Mouse (Mus musculus): Measurements from ENCODE around the gene Capns2. TPM values are rescaled to one million over a fixed set of nuclear protein-coding genes. Genes with fewer than 3 reads are reported as not detected.

Gene Capns2
- not detected for polyA plus RNA-seq (2014; fragmentation: Illumina TruSeq; extraction: RNeasy Lipid Tissue Mini Kit (QIAGEN cat#74804); ENCODE audit: low read depth, low replicate concordance)

GRCm38 (mm10) chr8:92901107-92901506 lies at the start of gene Capns2:
TSS of gene Capns2 (plus strand) at chr8:92901407.

DNA sequence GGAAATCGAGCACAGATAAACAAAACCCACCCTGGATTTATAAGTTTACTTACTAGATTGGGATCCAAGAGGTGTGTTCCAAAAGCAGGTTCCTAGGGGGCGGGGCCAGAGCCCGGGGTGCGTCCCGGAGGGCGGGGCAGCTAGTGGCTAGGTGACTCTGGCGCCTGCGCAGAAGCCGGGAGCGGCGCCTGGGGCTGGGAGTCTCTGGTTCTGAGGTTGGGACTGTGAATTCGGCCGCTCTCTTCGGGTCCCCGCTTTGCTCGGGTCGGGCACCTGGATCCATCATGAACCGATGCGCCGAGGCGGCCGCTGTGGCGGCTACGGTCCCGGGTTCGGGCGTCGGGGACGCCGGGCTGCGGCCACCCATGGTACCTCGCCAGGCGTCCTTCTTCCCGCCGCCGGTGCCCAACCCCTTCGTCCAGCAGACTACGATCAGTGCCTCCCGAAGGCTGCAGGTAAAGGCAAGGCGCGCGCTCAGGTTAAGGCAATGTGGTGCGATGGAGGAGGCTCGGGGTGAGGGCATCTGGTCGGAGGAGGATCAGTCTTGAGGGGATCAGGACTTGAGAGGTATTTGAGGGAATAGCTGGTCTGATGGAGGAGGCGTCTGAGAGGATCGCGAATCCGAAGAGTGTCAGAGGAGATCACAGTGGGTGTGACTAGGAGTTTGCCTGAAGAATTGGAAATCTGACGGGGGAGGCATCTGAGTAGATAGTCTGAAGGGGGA lies 45.9 kb upstream of the Capns2 start, which contains the start of gene Lpcat2:
Gene Lpcat2, plus strand, starts transcription at position 169 of the 724 bp plus-strand sequence.

Other genes starting within 250 kb of the Capns2 start
- not detected for gene Irx6, start 227.1 kb upstream of the Capns2 start, polyA plus RNA-seq (2014; fragmentation: Illumina TruSeq; extraction: RNeasy Lipid Tissue Mini Kit (QIAGEN cat#74804); ENCODE audit: low read depth, low replicate concordance)
- 0.36 TPM for gene Mmp2, start 74.1 kb upstream of the Capns2 start, polyA plus RNA-seq (2014; fragmentation: Illumina TruSeq; extraction: RNeasy Lipid Tissue Mini Kit (QIAGEN cat#74804); ENCODE audit: low read depth, low replicate concordance)
- gene Lpcat2, start 46.1 kb upstream of the Capns2 start, polyA plus RNA-seq (2014; fragmentation: Illumina TruSeq; extraction: RNeasy Lipid Tissue Mini Kit (QIAGEN cat#74804); ENCODE audit: low read depth, low replicate concordance) = 0.85 TPM
- not detected for gene Slc6a2, start 58.7 kb downstream of the Capns2 start, polyA plus RNA-seq (2014; fragmentation: Illumina TruSeq; extraction: RNeasy Lipid Tissue Mini Kit (QIAGEN cat#74804); ENCODE audit: low read depth, low replicate concordance)
- gene Ces1a, start 146.8 kb downstream of the Capns2 start, polyA plus RNA-seq (2014; fragmentation: Illumina TruSeq; extraction: RNeasy Lipid Tissue Mini Kit (QIAGEN cat#74804); ENCODE audit: low read depth, low replicate concordance) = not detected
- gene Ces1b, start 178.6 kb downstream of the Capns2 start, polyA plus RNA-seq (2014; fragmentation: Illumina TruSeq; extraction: RNeasy Lipid Tissue Mini Kit (QIAGEN cat#74804); ENCODE audit: low read depth, low replicate concordance) = not detected
- 0.65 TPM for gene Ces1c, start 229.9 kb downstream of the Capns2 start, polyA plus RNA-seq (2014; fragmentation: Illumina TruSeq; extraction: RNeasy Lipid Tissue Mini Kit (QIAGEN cat#74804); ENCODE audit: low read depth, low replicate concordance)

All from kidney, adult 10 weeks (tissue).